Mouse (Mus musculus) Patski (cell line): Measurements from ENCODE around the gene Psmb9. TPM values are rescaled to one million over a fixed set of nuclear protein-coding genes. Genes with fewer than 3 reads are reported as not detected.

ENCODE experiments used
- ATAC-seq: fragments of 100-300 bp; one replicate; pipeline ENCODE4 v1.8.0; 2021
- CTCF ChIA-PET: fragments of 350-600 bp; sonication (Branson Sonifier 250); formaldehyde crosslinking; loops from one replicate; lab custom pipeline; 2022; ENCODE audit warnings: inconsistent platforms; lab: Charles Lee
- POLR2A ChIA-PET: fragments of 350-600 bp; sonication (Branson Sonifier 250); formaldehyde crosslinking; loops from one replicate; lab custom pipeline; 2022; ENCODE audit warnings: antibody characterized with exemption, inconsistent platforms; lab: Charles Lee
- DNase-seq: peaks from one replicate; pipeline ENCODE4 v3.0.0-alpha.2; 2011; ENCODE audit warnings: low read depth, low spot score
- H3K27me3 ChIP-seq: fragments of 371-371 bp; one replicate; pipeline ENCODE4 v1.5.1; 2021
- CTCF ChIP-seq: fragments of 100-300 bp; IDR thresholded peaks from one replicate; pipeline ENCODE4 v1.5.1; 2021
- in situ Hi-C: fragments of 300-500 bp; cut with MboI; formaldehyde crosslinking; loops from 3 replicates; pipeline ENCODE4 v1.11.1; 2018; ENCODE audit warnings: low pct_unique_long_range_greater_than_20kb, mixed read lengths
- polyA plus RNA-seq: library from polyadenylated mRNA; unstranded; gene quantifications from one replicate; pipeline ENCODE4 v1.2.3, GENCODE M21; 2021

Psmb9 gene
- polyA plus RNA-seq, 1 experiment from 2014 or later, result 1.3 TPM

DNA sequence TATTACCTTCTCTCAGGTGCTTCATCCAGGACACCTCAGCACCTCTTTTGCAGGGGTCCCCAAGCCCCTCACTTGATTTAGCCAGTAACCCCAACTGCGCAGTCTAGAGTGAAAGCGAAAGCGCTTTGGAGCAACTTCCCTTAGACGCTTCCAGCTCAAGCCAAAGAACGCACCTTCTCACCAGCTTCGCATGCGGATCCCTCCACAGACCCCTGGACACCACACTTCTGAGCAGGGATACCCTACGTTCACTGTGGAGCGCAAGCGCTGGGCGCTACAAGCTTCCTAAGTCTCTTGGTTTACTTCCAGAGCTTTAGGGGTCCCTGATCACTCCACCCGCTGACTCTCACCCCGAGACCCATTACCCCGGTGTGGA is 691 bp downstream of the Psmb9 start:
- no peak for TF ChIP-seq CTCF
- ChIA-PET CTCF (interaction anchor here (1.0 kb wide), 1 partner anchor 18 kb away, joined by 3 read pairs; no protein-coding TSS in a partner anchor), POLR2A (interaction anchor here (0.6 kb wide), 1 partner anchor 18 kb away, joined by 3 read pairs; no protein-coding TSS in a partner anchor)
- in situ Hi-C loops, result no loop called here
- ATAC-seq (no peak), DNase-seq (no peak)
- peaks cover 4% of the 10 kb centered on the region for H3K27me3 ChIP-seq

- in situ Hi-C loops, result no loop called here
- H3K27me3 ChIP-seq, result peaks cover 4% of the 10 kb centered on the region
- CTCF ChIA-PET, result interaction anchor here (1.2 kb wide), 1 partner anchor 15 kb away, joined by 3 read pairs; no protein-coding TSS in a partner anchor
- POLR2A ChIA-PET, result no interaction called here
- no peak for TF ChIP-seq CTCF
- DNase-seq (no peak), ATAC-seq (no peak)
Observed at GRCm38 (mm10) chr17:34185526-34185925, 2.0 kb downstream of the Psmb9 start.

DNA sequence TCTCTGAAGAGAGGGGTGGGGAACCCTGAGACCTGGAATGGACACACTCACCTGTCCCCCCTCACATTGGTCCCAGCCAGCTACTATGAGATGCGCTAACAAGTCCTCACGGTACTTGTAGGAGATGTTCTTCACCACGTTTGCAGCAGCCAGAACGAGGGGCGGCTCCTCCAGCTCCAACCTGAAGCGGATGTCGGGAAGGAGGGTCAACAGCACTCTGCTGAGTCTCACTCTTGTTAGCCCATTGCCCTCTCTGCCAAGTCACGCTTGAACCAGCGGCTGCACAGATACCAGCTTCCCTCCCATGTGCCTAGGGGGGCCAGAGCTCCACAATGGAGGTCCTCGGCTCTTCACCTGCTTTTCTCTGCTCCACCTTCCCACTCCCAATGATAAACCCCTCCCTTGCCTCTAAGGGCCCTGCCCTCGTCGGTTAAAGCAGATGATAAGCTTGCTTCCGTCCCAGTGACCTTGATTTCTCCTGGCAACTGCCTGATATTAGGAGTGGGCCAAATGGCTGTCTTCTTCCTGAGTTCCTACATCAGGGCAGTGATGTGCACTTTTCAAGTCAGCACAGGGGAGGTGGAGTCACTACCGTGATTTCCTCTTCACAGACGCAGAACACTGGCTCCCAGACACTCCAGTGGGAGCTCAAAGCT is 3.9 kb downstream of the Psmb9 start:
- ChIA-PET POLR2A (no interaction called here), CTCF (interaction anchor here (1.1 to 1.2 kb wide), 2 partner anchors 48 to 51 kb away, joined by 3 read pairs; no protein-coding TSS in a partner anchor)
- TF ChIP-seq CTCF, result no peak
- DNase-seq (no peak), ATAC-seq (no peak)
- H3K27me3 ChIP-seq, result peaks cover 10% of the 10 kb centered on the region
- in situ Hi-C loops, result no loop called here

DNA sequence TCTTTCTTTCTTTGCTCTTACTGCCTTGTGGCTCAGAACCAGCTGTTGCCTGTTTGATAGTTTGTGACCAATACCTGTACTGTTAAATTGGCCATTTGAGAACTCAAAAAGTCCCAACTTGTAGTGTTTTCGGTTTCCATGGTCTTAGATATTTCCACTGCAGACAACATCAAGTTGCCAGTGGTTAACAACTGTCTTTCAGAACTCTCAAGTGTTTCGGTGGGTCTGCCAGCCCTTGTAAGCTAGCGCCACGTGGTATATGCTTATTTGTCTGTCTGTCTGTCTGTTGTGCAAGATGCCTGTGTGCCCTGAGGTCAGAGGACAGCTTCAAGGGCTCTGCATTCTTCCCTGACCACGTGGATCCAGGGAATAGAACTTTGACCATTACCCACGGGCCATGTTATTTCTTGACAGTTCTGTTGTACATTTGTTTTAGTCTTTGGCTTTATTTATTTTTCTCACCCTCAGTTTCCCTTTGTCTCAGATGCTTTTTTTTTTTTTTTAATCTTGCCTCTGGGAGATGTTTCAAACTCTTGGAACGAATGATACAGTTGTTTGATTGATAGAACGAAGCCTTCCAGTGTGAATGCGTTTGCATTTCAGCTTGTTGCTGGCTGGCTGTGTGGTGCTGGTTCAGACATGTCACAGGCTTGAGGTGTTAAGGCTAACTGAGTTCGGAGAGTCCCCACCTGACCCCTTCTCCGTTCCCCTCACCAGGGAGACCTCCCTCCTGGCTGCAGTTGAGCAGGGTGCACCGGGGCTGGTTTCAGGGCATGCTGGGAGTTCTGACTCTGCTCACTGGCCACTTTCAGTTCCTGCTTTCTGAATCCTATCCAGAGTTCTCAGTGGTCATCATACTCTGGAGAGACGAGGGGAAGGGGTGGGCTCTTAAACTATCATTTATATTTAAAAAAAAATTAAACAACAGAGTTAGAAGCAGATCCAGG is 7.4 kb downstream of the Psmb9 start:
- no peak for ATAC-seq
- no peak for TF ChIP-seq CTCF
- in situ Hi-C loops, result loop anchor here (5.0 kb wide), 1 partner anchor 67 kb away; no protein-coding TSS in a partner anchor
- ChIA-PET CTCF (interaction anchor here (1.9 kb wide), 1 partner anchor 10 kb away, joined by 5 read pairs; no protein-coding TSS in a partner anchor), POLR2A (no interaction called here)
- no peak for DNase-seq
- H3K27me3 ChIP-seq, result peaks cover 6% of the 10 kb centered on the region

- H3K27me3 ChIP-seq, result peaks cover 9% of the 10 kb centered on the region
- TF ChIP-seq CTCF, result no peak
- ATAC-seq, result no peak
- in situ Hi-C loops, result loop anchor here (5.0 kb wide), 1 partner anchor 68 kb away; no protein-coding TSS in a partner anchor
- no peak for DNase-seq
- CTCF ChIA-PET, result interaction anchor here (1.9 kb wide), 1 partner anchor 9 kb away, joined by 5 read pairs; no protein-coding TSS in a partner anchor
- POLR2A ChIA-PET, result no interaction called here
Observed at GRCm38 (mm10) chr17:34179019-34179418, 8.5 kb downstream of the Psmb9 start.

GRCm38 (mm10) chr17:34177179-34177578 is 10.4 kb downstream of the Psmb9 start:
- no peak for ATAC-seq
- H3K27me3 ChIP-seq, result peaks cover 14% of the 10 kb centered on the region

DNA sequence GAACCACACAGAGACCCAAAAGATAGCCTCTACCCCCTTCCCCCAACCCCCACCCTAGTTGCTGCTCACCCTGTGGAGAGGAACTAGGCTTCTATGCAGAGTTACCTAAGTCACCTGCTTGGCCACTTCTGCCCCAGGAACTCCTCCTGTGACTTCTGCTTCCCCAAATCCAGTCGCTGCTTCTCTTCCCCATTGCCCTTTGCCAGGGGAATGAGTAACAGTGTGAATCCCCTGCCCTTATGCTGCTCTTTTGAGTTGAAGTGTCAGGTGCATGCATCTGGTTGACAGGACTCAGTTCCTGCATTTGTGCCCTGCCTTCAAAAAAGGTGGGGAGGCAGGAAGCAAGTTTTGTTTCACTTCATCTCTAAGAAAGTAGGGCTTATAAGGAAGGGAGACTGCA is 13.5 kb downstream of the Psmb9 start:
- in situ Hi-C loops, result no loop called here
- ATAC-seq, result no peak
- no peak for TF ChIP-seq CTCF
- ChIA-PET POLR2A (no interaction called here), CTCF (interaction anchor here (10.4 kb wide), 1 partner anchor 38 kb away, joined by 115 read pairs; no protein-coding TSS in a partner anchor)
- DNase-seq, result no peak
- peaks cover 8% of the 10 kb centered on the region for H3K27me3 ChIP-seq

More at GRCm38 (mm10) chr17:34177179-34177578, 10.4 kb downstream of the Psmb9 start:
- CTCF ChIA-PET, result no interaction called here
- TF ChIP-seq CTCF, result no peak
- in situ Hi-C loops, result loop anchor here (5.0 kb wide), 1 partner anchor 70 kb away; no protein-coding TSS in a partner anchor
- POLR2A ChIA-PET, result no interaction called here
- DNase-seq, result no peak

- TF ChIP-seq CTCF, result peak; percentile 60
- CTCF ChIA-PET, result interaction anchor here (1.0 to 10.4 kb wide), 5 partner anchors 10 to 177 kb away, joined by 3 to 115 read pairs (median 3); partner anchors contain the start of gene H2-Ob
- in situ Hi-C loops, result no loop called here
Observed at GRCm38 (mm10) chr17:34172528-34172927, 15.0 kb downstream of the Psmb9 start.

DNA sequence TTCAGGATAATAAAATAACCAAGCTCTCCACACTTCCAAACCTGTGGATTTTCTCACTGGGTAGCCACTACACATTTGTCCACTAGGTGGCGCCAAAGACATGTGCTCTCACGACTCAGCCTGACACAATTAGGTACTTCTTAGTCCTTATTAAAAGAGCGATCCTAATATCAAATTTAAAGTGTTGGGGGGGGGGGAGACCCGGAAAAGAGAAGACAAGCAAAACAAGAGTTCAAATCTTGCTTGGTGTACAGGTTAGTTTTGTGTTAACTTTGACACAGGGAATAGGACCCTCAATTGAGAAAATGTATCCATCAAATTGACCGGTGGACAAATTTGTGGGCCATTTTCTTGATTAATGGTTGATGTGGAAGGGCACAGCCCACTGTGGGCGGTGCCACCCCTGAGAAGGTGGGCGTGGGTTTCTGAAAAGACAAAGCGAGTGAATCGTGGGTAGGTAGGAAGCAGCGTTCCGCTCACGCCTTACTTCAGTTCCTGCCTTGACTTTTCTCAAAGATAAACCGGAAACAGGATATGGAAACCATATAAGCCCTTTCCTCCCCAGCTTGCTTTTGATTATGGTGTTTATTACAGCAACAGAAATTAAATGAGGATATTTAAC is 16.6 kb downstream of the Psmb9 start:
- ATAC-seq, result no peak

More at GRCm38 (mm10) chr17:34172528-34172927, 15.0 kb downstream of the Psmb9 start:
- DNase-seq, result no peak
- no peak for ATAC-seq
- POLR2A ChIA-PET, result no interaction called here
- H3K27me3 ChIP-seq, result peaks cover 8% of the 10 kb centered on the region

More for the DNA sequence above, 16.6 kb downstream of the Psmb9 start:
- DNase-seq, result no peak
- ChIA-PET POLR2A (interaction anchor here (0.7 to 1.5 kb wide), 4 partner anchors 33 to 93 kb away, joined by 3 to 4 read pairs (median 3); partner anchors contain the start of gene Tap2), CTCF (interaction anchor here (0.7 to 10.4 kb wide), 24 partner anchors 8 to 179 kb away, joined by 3 to 115 read pairs (median 4); partner anchors contain the start of genes H2-Ob and Tap2)
- in situ Hi-C loops, result no loop called here
- peaks cover 8% of the 10 kb centered on the region for H3K27me3 ChIP-seq
- peak; percentile 91 for TF ChIP-seq CTCF
